Mouse (Mus musculus) bone marrow, adult 2 months (tissue): ENCODE data around the gene Atg4a-ps. TPM values are rescaled to one million over a fixed set of nuclear protein-coding genes. Genes with fewer than 3 reads are reported as not detected.
"Not testable (repeated sequence)": the region's sequence is repeated elsewhere in the genome, so short reads cannot be mapped to it uniquely, and the experiment has no call there.

Experiments used
- H3K27ac ChIP-seq: fragments of 200-500 bp; 2 replicates; pipeline ENCODE4 v1.5.1; 2012; ENCODE audit warnings: low read depth, mild to moderate bottlenecking, control low read depth, inconsistent platforms, low read length; ENCODE audit not compliant: control insufficient read depth, poor library complexity, insufficient read depth
- H3K4me1 ChIP-seq: fragments of 200-500 bp; 2 replicates; pipeline ENCODE4 v1.6.1; 2011; ENCODE audit warnings: low read length; ENCODE audit not compliant: control insufficient read depth, insufficient read depth
- H3K4me3 ChIP-seq: fragments of 200-500 bp; replicated peaks from 2 replicates; pipeline ENCODE3; 2011; ENCODE audit warnings: mild to moderate bottlenecking, low read depth, low read length, control low read depth; ENCODE audit not compliant: control insufficient read depth
- CTCF ChIP-seq: fragments of 200-500 bp; IDR thresholded peaks from 2 replicates; pipeline ENCODE4 v1.5.1; 2011; ENCODE audit warnings: low read length, control low read depth; ENCODE audit not compliant: control insufficient read depth, insufficient read depth
- POLR2A ChIP-seq: fragments of 200-500 bp; IDR thresholded peaks from 2 replicates; pipeline ENCODE4 v1.6.1; 2011; ENCODE audit warnings: low read depth, mild to moderate bottlenecking, control low read depth, low read length, borderline replicate concordance; ENCODE audit not compliant: control insufficient read depth
- WGBS: fragments of 180-500 bp; shearing (Covaris S2); methylation state at CpG from one replicate; pipeline ENCODE4 v1.1.7; 2018; 5-methylcytosine and 5-hydroxymethylcytosine counted together
- polyA plus RNA-seq: library from polyadenylated mRNA; stranded (reverse); fragments of >200 nt; gene quantifications from 2 replicates; pipeline ENCODE4 v1.2.4, GENCODE M21; 2011; ENCODE audit warnings: low replicate concordance; ENCODE audit not compliant: missing spikeins, insufficient read depth, insufficient read length

Gene Atg4a-ps
- polyA plus RNA-seq = 1.4 and 2.0 TPM in 2 replicates

DNA sequence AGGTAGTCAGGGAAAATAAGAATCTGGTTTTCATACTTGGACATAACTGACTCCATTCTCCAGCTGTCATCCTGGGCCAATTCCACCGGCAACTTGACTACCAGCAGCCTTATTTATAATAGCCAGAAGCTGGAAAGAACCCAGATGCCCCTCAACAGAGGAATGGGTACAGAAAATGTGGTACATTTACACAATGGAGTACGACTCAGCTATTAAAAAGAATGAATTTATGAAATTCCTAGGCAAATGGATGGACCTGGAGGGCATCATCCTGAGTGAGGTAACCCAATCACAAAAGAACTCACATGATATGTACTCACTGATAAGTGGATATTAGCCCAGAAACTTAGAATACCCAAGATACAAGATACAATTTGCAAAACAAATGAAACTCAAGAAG is at the start of gene Atg4a-ps:
Gene Atg4a-ps, minus strand, starts transcription at position 101 of the 400 bp plus-strand sequence.
- H3K27ac ChIP-seq, H3K4me3 ChIP-seq, H3K4me1 ChIP-seq: not testable (repeated sequence)
- WGBS = 72% methylated on average over 2 of the region's 2 CpGs

GRCm38 (mm10) chr3:103695556-103695955 is 49.7 kb upstream of the Atg4a-ps start:
- H3K27ac ChIP-seq = no peak overlapping the region
- 70% methylated on average over 3 of the region's 3 CpGs for WGBS
- no peaks in the 10 kb centered on the region for H3K4me1 ChIP-seq
- no peak overlapping the region for H3K4me3 ChIP-seq
- TF ChIP-seq CTCF = no peak
- TF ChIP-seq POLR2A = no peak

DNA sequence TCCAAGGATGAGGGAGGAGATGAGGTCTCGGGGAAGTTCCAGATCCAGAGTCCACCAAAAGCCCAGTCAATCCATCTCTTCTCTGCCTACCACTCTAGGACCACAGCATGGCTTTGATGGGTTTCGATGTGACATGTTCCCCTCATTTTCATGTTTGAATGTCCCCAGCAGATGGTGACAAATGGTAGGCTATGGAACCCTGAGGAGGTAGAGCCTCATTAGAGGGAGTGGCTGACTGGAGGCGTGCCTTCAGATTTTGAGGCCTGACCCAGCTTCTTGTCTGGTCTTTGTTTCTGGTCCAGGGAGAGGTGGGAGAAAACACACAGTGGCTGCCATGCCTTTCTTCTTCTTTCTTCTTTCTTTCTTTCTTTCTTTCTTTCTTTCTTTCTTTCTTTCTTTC is 44.6 kb upstream of the Atg4a-ps start:
- H3K4me3 ChIP-seq = no peak overlapping the region
- 70% methylated on average over 3 of the region's 3 CpGs for WGBS
- H3K4me1 ChIP-seq = no peaks in the 10 kb centered on the region
- no peak for TF ChIP-seq POLR2A
- no peak for TF ChIP-seq CTCF
- H3K27ac ChIP-seq = no peak overlapping the region

DNA sequence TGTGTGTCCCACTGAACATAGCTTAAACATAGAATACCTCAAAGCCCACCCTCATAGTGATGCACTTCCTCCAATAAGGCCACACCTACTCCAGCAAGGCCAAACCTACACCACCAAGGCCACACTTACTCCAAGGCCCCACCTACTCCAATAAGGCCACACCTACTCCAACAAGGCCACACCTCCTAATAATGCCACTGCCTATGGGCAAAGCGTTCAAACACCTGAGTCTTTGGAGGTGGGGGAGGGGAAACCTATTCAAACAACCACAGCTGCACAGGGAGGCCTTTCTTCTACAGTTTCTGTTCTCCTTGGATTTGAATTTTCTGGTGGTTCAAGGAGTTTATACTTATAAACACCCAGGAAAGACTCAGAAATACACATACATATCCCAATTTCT is 43.2 kb upstream of the Atg4a-ps start:
- WGBS = 85% methylated on average over 1 of the region's 1 CpGs
- Histone ChIP-seq H3K4me3 (no peak overlapping the region), H3K4me1 (no peaks in the 10 kb centered on the region), H3K27ac (no peak overlapping the region)
- TF ChIP-seq CTCF = no peak
- no peak for TF ChIP-seq POLR2A

DNA sequence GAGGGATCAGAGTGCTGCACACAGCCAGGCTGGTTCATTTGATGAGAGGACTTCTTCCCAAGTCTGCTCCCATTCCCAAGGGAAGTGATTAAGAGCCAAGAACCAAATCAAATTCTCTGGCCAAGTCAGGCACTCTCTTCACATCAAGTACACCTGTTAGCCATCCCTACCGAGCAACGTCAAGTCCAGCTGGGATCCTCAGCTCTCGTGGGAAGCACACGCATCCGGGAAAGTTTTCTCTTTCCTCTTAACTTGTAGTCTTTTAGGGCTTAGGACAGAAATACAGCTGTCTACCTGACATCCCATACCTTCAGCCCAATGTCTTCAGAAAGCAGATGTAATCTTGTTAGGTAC is 38.1 kb upstream of the Atg4a-ps start:
- WGBS = 71% methylated on average over 5 of the region's 5 CpGs
- TF ChIP-seq POLR2A (no peak), CTCF (no peak)
- Histone ChIP-seq H3K4me1 (no peaks in the 10 kb centered on the region), H3K4me3 (no peak overlapping the region), H3K27ac (no peak overlapping the region)

DNA sequence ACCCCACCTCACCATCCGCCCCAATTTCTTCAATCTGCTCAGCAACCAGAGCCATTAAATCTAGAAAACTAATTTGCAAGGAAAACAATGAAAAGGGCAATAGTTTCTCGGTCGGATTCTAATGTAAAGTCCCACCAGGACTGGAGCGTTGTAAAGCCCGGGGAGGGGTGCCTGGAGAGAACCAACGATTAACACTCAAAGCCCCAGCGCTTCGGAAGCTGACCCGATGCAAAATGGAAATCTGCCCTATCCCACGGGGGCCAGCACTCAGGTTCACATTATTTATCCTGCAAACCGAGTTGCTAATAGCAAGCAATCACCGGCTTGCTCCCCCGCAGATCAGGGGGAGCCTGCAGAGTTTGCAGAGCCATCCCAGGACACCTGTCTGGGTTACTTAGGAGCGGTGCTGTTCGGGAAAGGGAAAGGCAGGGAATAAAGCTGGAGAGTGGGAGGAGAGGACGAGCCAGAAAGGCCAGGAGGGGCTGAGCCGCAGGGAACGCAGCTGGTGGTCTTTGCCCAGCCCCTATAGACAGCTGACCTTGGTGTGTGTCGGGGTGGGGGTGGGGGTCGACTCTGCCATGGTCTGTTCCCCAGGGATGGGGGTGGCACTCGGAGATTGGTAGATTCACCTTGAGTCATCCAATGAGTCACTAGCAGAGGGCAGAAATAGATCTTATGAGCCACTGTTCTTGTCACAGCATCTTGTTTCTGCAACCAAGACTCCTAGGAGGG is 37.5 kb upstream of the Atg4a-ps start:
- 32% methylated on average over 21 of the region's 21 CpGs for WGBS
- TF ChIP-seq CTCF = no peak
- TF ChIP-seq POLR2A = no peak
- no peaks in the 10 kb centered on the region for H3K4me1 ChIP-seq
- no peak overlapping the region for H3K4me3 ChIP-seq
- no peak overlapping the region for H3K27ac ChIP-seq

GRCm38 (mm10) chr3:103682473-103682872 is 36.6 kb upstream of the Atg4a-ps start:
- TF ChIP-seq POLR2A = no peak
- no peak for TF ChIP-seq CTCF
- H3K4me1 ChIP-seq = no peaks in the 10 kb centered on the region
- 70% methylated on average over 4 of the region's 4 CpGs for WGBS
- no peak overlapping the region for H3K4me3 ChIP-seq
- no peak overlapping the region for H3K27ac ChIP-seq

- Histone ChIP-seq H3K4me1 (no peaks in the 10 kb centered on the region), H3K4me3 (no peak overlapping the region), H3K27ac (no peak overlapping the region)
- no peak for TF ChIP-seq CTCF
- TF ChIP-seq POLR2A = no peak
- 56% methylated on average over 6 of the region's 6 CpGs for WGBS
Observed at GRCm38 (mm10) chr3:103678811-103679210, 32.9 kb upstream of the Atg4a-ps start.

DNA sequence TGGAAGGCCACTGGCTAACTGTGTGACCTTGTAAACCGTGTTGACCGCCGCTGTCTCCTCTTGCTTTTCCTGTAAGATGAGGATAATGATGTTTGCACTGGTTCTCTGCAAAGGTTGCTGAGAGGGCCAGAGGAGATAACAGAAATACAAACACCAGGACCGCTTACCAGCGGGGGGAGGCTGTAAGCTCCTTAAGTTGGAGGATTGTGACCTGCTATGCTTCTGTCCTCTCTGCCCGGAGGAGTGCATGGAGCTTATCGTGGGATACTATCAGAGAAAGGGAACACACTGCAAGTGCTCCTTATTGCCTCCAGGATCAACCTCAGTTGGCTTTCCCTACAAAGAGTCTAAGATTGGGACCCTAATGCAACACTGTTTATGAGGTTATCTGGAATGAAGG is 26.8 kb upstream of the Atg4a-ps start:
- no peak overlapping the region for H3K27ac ChIP-seq
- 68% methylated on average over 7 of the region's 7 CpGs for WGBS
- no peaks in the 10 kb centered on the region for H3K4me1 ChIP-seq
- H3K4me3 ChIP-seq = no peak overlapping the region
- TF ChIP-seq CTCF (no peak), POLR2A (no peak)
